Mouse (Mus musculus): ENCODE results near the gene Nbr1.

- TF ChIP-seq CTCF (IDR thresholded peaks at IDR 0.05; ENCODE audit: extremely low read depth, insufficient read depth, low read length) (no peak), POLR2A (IDR thresholded peaks at IDR 0.05; ENCODE audit: extremely low read depth, insufficient read depth, low read length) (no peak)
Observed at GRCm38 (mm10) chr11:101582054-101583035, 30.4 kb downstream of the Nbr1 start, which contains the start of gene Tmem106a.

Measured in cortical plate, adult 2 months (tissue).